Mouse (Mus musculus): ENCODE measurements around the gene Szrd1.

- peak; percentile 28 for TF ChIP-seq CTCF (IDR thresholded peaks at IDR 0.05; ENCODE audit: low read depth)
- no peak for TF ChIP-seq EP300 (optimal IDR thresholded peaks at IDR 0.05)
Observed at GRCm38 (mm10) chr4:141159093-141159492, 19.5 kb upstream of the Szrd1 start.
